Mouse (Mus musculus): ENCODE measurements around the gene Acmsd. TPM values are rescaled to one million over a fixed set of nuclear protein-coding genes. Genes with fewer than 3 reads are reported as not detected.

Acmsd gene
- polyA plus RNA-seq, 1 experiment from 2014 or later, result 0.29 TPM

GRCm38 (mm10) chr1:127808671-127809070 is 79.5 kb downstream of the Acmsd start:
- ATAC-seq (ENCODE audit: insufficient number of reproducible peaks, low FRiP score, low TSS enrichment, low read depth) (no peak), DNase-seq (ENCODE audit: low spot score) (no peak)
- Histone ChIP-seq H3K36me3 (ENCODE audit: control insufficient read depth, insufficient read depth, low read length) (no peaks in the 10 kb centered on the region; the same call in 1 of the 2 replicates), H3K27me3 (ENCODE audit: control insufficient read depth, insufficient read depth, low read length) (no peaks in the 10 kb centered on the region), H3K4me1 (ENCODE audit: control insufficient read depth, insufficient read depth, low read length) (no peaks in the 10 kb centered on the region), H3K9me3 (ENCODE audit: control insufficient read depth, low read length) (no peaks in the 10 kb centered on the region), H3K4me3 (ENCODE audit: low read depth, low read length) (no peak overlapping the region), H3K4me2 (ENCODE audit: low read depth, severe bottlenecking) (no peak overlapping the region), H3K9ac (ENCODE audit: low read length) (no peak overlapping the region), H3K27ac (replicated peaks; ENCODE audit: low read depth, low read length) (no peak overlapping the region)
- WGBS, result 96% methylated on average over 7 of the region's 7 CpGs

- H3K4me1 ChIP-seq (ENCODE audit: control insufficient read depth, insufficient read depth, low read length), result no peaks in the 10 kb centered on the region
- H3K4me3 ChIP-seq (ENCODE audit: low read depth, low read length), result no peak overlapping the region
- H3K9me3 ChIP-seq (ENCODE audit: control insufficient read depth, low read length), result no peaks in the 10 kb centered on the region
- no peaks in the 10 kb centered on the region for H3K36me3 ChIP-seq (ENCODE audit: control insufficient read depth, insufficient read depth, low read length)
- 71% methylated on average over 7 of the region's 7 CpGs for WGBS
- no peak overlapping the region for H3K9ac ChIP-seq (ENCODE audit: low read length)
- ATAC-seq (ENCODE audit: insufficient number of reproducible peaks, low FRiP score, low TSS enrichment, low read depth) (no peak), DNase-seq (ENCODE audit: low spot score) (no peak)
- no peak overlapping the region for H3K4me2 ChIP-seq (ENCODE audit: low read depth, severe bottlenecking)
- no peak overlapping the region for H3K27ac ChIP-seq (replicated peaks; ENCODE audit: low read depth, low read length)
- no peaks in the 10 kb centered on the region for H3K27me3 ChIP-seq (ENCODE audit: control insufficient read depth, insufficient read depth, low read length)
Observed at GRCm38 (mm10) chr1:127812929-127813328, 83.7 kb downstream of the Acmsd start.

GRCm38 (mm10) chr1:127816381-127816780 is 87.2 kb downstream of the Acmsd start:
- ATAC-seq (ENCODE audit: insufficient number of reproducible peaks, low FRiP score, low TSS enrichment, low read depth), result no peak
- Histone ChIP-seq H3K4me1 (ENCODE audit: control insufficient read depth, insufficient read depth, low read length) (no peaks in the 10 kb centered on the region), H3K36me3 (ENCODE audit: control insufficient read depth, insufficient read depth, low read length) (no peaks in the 10 kb centered on the region), H3K4me3 (ENCODE audit: low read depth, low read length) (no peak overlapping the region), H3K9me3 (ENCODE audit: control insufficient read depth, low read length) (no peaks in the 10 kb centered on the region), H3K27ac (replicated peaks; ENCODE audit: low read depth, low read length) (no peak overlapping the region), H3K27me3 (ENCODE audit: control insufficient read depth, insufficient read depth, low read length) (no peaks in the 10 kb centered on the region), H3K9ac (ENCODE audit: low read length) (no peak overlapping the region), H3K4me2 (ENCODE audit: low read depth, severe bottlenecking) (no peak overlapping the region)
- 82% methylated on average over 6 of the region's 6 CpGs for WGBS
- no peak for DNase-seq (ENCODE audit: low spot score)

Other genes starting within 250 kb of the Acmsd start
- gene Tmem163, start 49.9 kb upstream of the Acmsd start, polyA plus RNA-seq (2014; fragmentation: Nextera tagmentation; extraction: Ambion mirVana), result 6.6 and 7.9 TPM in 2 replicates
- gene Ccnt2, start 44.8 kb downstream of the Acmsd start, polyA plus RNA-seq (2014; fragmentation: Nextera tagmentation; extraction: Ambion mirVana), result 90.7 and 95.6 TPM in 2 replicates
- gene Map3k19, start 125.6 kb downstream of the Acmsd start, polyA plus RNA-seq (2014; fragmentation: Nextera tagmentation; extraction: Ambion mirVana), result not detected in 2 replicates
- gene Rab3gap1, start 139.4 kb downstream of the Acmsd start, polyA plus RNA-seq (2014; fragmentation: Nextera tagmentation; extraction: Ambion mirVana), result 17.3 and 18.6 TPM in 2 replicates

All from limb, embryonic 11.5 days (tissue).